Mouse (Mus musculus): ENCODE data around the gene P2ry2. TPM values are rescaled to one million over a fixed set of nuclear protein-coding genes. Genes with fewer than 3 reads are reported as not detected.

The P2ry2 gene
- total and polyA plus RNA-seq, 3 experiments = 0.87 to 1.7 (median 1.4) TPM

- H3K4me2 ChIP-seq (ENCODE audit: insufficient read depth, low read depth, poor library complexity, severe bottlenecking) = no peak overlapping the region
- no peaks in the 10 kb centered on the region for H3K9me3 ChIP-seq (replicated peaks; ENCODE audit: low read length)
- in situ Hi-C loops (cut with MboI; ENCODE audit: low pct_ligation_motif_present, low pct_unique_long_range_greater_than_20kb, low sequenced_read_pairs) = loop anchor here (5.0 kb wide), 1 partner anchor 37 kb away; no protein-coding TSS in a partner anchor
- DNase-seq (ENCODE audit: extremely low read depth) = no peak
- H3K79me2 ChIP-seq (replicated peaks; ENCODE audit: control insufficient read depth, extremely low read depth, insufficient read depth, poor library complexity, severe bottlenecking) = no peaks in the 10 kb centered on the region
- H3K9ac ChIP-seq (ENCODE audit: insufficient read depth, low read depth) = no peak overlapping the region
- no peak overlapping the region for H3K27ac ChIP-seq (ENCODE audit: insufficient read depth, low read depth)
- no peaks in the 10 kb centered on the region for H3K36me3 ChIP-seq (replicated peaks in 1 of 2; ENCODE audit: control insufficient read depth in 1 of 2, insufficient read depth in 1 of 2, low read length in 1 of 2)
- H3K27me3 ChIP-seq (replicated peaks) = peaks cover 42% of the 10 kb centered on the region
- H3K4me3 ChIP-seq (replicated peaks in 1 of 3; ENCODE audit: low read depth in 2 of 3, low read length in 2 of 3, poor library complexity in 1 of 3) = no peak overlapping the region
- H3K4me1 ChIP-seq (ENCODE audit: control insufficient read depth in 1 of 2, insufficient read depth in 2 of 2) = peaks cover 12 to 24% of the 10 kb centered on the region in 2 experiments
- TF ChIP-seq SIN3A (IDR thresholded peaks at IDR 0.05; ENCODE audit: low read length) (no peak), MXI1 (IDR thresholded peaks at IDR 0.05; ENCODE audit: low read depth, low read length) (no peak), GABPA (IDR thresholded peaks at IDR 0.05; ENCODE audit: insufficient replicate concordance, low read depth, low read length) (no peak), ZNF384 (IDR thresholded peaks at IDR 0.05; ENCODE audit: low read depth, low read length) (no peak), CHD1 (IDR thresholded peaks at IDR 0.05; ENCODE audit: low read depth, low read length) (no peak), POLR2AphosphoS2 (IDR thresholded peaks at IDR 0.05; ENCODE audit: low read depth, low read length) (no peak), POLR2A (IDR thresholded peaks at IDR 0.05; ENCODE audit: low read depth, low read length) (no peak), E2F4 (IDR thresholded peaks at IDR 0.05; ENCODE audit: insufficient replicate concordance, low read depth, low read length) (no peak), EP300 (IDR thresholded peaks at IDR 0.05; ENCODE audit: low read length) (no peak), PAX5 (IDR thresholded peaks at IDR 0.05; ENCODE audit: low read length) (no peak), TBP (conservative IDR thresholded peaks at IDR 0.05; ENCODE audit: low read depth, low read length) (no peak), MAX (IDR thresholded peaks at IDR 0.05; ENCODE audit: low read length) (no peak), ZMIZ1 (IDR thresholded peaks at IDR 0.05; ENCODE audit: low read depth, low read length) (no peak), IRF4 (IDR thresholded peaks at IDR 0.05; ENCODE audit: low read depth, low read length) (no peak), RCOR1 (conservative IDR thresholded peaks at IDR 0.05; ENCODE audit: low read depth, low read length) (no peak), MEF2A (IDR thresholded peaks at IDR 0.05; ENCODE audit: borderline replicate concordance, low read depth, low read length) (no peak), USF2 (conservative IDR thresholded peaks at IDR 0.05; ENCODE audit: low read depth, low read length) (no peak), ZKSCAN1 (IDR thresholded peaks at IDR 0.05; ENCODE audit: borderline replicate concordance, low read depth, low read length) (no peak), SMC3 (IDR thresholded peaks at IDR 0.05; ENCODE audit: low read depth, low read length) (no peak)
- dilution Hi-C loops (cut with MboI; ENCODE audit: extremely low pct_ligation_motif_present, extremely low pct_unique_long_range_greater_than_20kb, low sequenced_read_pairs) = no loop called here
Observed at GRCm38 (mm10) chr7:101010741-101011140, 1.9 kb downstream of the P2ry2 start.

GRCm38 (mm10) chr7:101006201-101006600 is 6.5 kb downstream of the P2ry2 start:
- Histone ChIP-seq H3K36me3 (replicated peaks in 1 of 2; ENCODE audit: control insufficient read depth in 1 of 2, insufficient read depth in 1 of 2, low read length in 1 of 2) (no peaks in the 10 kb centered on the region), H3K4me2 (ENCODE audit: insufficient read depth, low read depth, poor library complexity, severe bottlenecking) (no peak overlapping the region), H3K4me3 (replicated peaks in 1 of 3; ENCODE audit: low read depth in 2 of 3, low read length in 2 of 3, poor library complexity in 1 of 3) (no peak overlapping the region), H3K4me1 (ENCODE audit: control insufficient read depth in 1 of 2, insufficient read depth in 2 of 2) (peaks cover 8 to 19% of the 10 kb centered on the region in 2 experiments; a peak in 3 of 4 replicates), H3K9ac (ENCODE audit: insufficient read depth, low read depth) (no peak overlapping the region), H3K79me2 (replicated peaks; ENCODE audit: control insufficient read depth, extremely low read depth, insufficient read depth, poor library complexity, severe bottlenecking) (no peaks in the 10 kb centered on the region), H3K27me3 (replicated peaks) (peaks cover 16% of the 10 kb centered on the region), H3K27ac (ENCODE audit: insufficient read depth, low read depth) (no peak overlapping the region), H3K9me3 (replicated peaks; ENCODE audit: low read length) (no peaks in the 10 kb centered on the region)
- no peak for TF ChIP-seq USF2 (conservative IDR thresholded peaks at IDR 0.05; ENCODE audit: low read depth, low read length)
- TF ChIP-seq GABPA (IDR thresholded peaks at IDR 0.05; ENCODE audit: insufficient replicate concordance, low read depth, low read length) = no peak
- no peak for TF ChIP-seq UBTF (IDR thresholded peaks at IDR 0.05; ENCODE audit: low read depth, low read length)
- TF ChIP-seq CHD2 (IDR thresholded peaks at IDR 0.05; ENCODE audit: low read length) = no peak
- TF ChIP-seq EP300 (IDR thresholded peaks at IDR 0.05; ENCODE audit: low read length) = no peak
- TF ChIP-seq MAFK (IDR thresholded peaks at IDR 0.05; ENCODE audit: insufficient replicate concordance, low read length) = no peak
- TF ChIP-seq TCF12 (IDR thresholded peaks at IDR 0.05; ENCODE audit: low read depth, low read length) = no peak
- no peak for TF ChIP-seq POLR2A (IDR thresholded peaks at IDR 0.05; ENCODE audit: low read depth, low read length)
- TF ChIP-seq ZNF384 (IDR thresholded peaks at IDR 0.05; ENCODE audit: low read depth, low read length) = no peak
- no peak for TF ChIP-seq MXI1 (IDR thresholded peaks at IDR 0.05; ENCODE audit: low read depth, low read length)
- TF ChIP-seq JUND (conservative IDR thresholded peaks at IDR 0.05; ENCODE audit: low read depth, low read length) = no peak
- no peak for TF ChIP-seq KAT2A (IDR thresholded peaks at IDR 0.05; ENCODE audit: insufficient replicate concordance, low read length)
- no peak for TF ChIP-seq ETS1 (conservative IDR thresholded peaks at IDR 0.05; ENCODE audit: low read depth, low read length)
- TF ChIP-seq MYC (IDR thresholded peaks at IDR 0.05; ENCODE audit: low read depth, low read length) = no peak
- no peak for TF ChIP-seq SMC3 (IDR thresholded peaks at IDR 0.05; ENCODE audit: low read depth, low read length)
- no peak for TF ChIP-seq E2F4 (IDR thresholded peaks at IDR 0.05; ENCODE audit: insufficient replicate concordance, low read depth, low read length)
- in situ Hi-C loops (cut with MboI; ENCODE audit: low pct_ligation_motif_present, low pct_unique_long_range_greater_than_20kb, low sequenced_read_pairs) (no loop called here), dilution Hi-C loops (cut with MboI; ENCODE audit: extremely low pct_ligation_motif_present, extremely low pct_unique_long_range_greater_than_20kb, low sequenced_read_pairs) (no loop called here)
- no peak for DNase-seq (ENCODE audit: extremely low read depth)
